Mouse (Mus musculus) left cerebral cortex, postnatal 4 days (tissue): Measurements from ENCODE around the gene 4930524J08Rik. TPM values are rescaled to one million over a fixed set of nuclear protein-coding genes. Genes with fewer than 3 reads are reported as not detected.

Experiments used
- DNase-seq: peaks from one replicate; pipeline ENCODE4 v3.0.0-alpha.2; 2022
- intact Hi-C: fragments of 180-260 bp; cut with DNase I; formaldehyde crosslinking; loops from one replicate; pipeline ENCODE4 v1.15.1; 2025
- total RNA-seq, 2 experiments: library from RNA; stranded (reverse); gene quantifications; 2 replicates each; pipeline ENCODE4 v1.2.3; 2021

The 4930524J08Rik gene
- 1 to 10 TPM; 3.0 to 4.3 TPM for total RNA-seq

GRCm38 (mm10) chr5:99978699-99979442 is at the start of gene 4930524J08Rik, which contains the start of gene Hnrnpd:
Gene 4930524J08Rik (plus strand): TSS chr5:99979061.
Gene Hnrnpd (minus strand): TSS chr5:99978938.
- DNase-seq = peak; percentile 98
- intact Hi-C loops = loop anchor here (5.0 kb wide), 1 partner anchor 58 kb away; the partner anchor contains the start of genes Enoph1 and Hnrnpdl

DNA sequence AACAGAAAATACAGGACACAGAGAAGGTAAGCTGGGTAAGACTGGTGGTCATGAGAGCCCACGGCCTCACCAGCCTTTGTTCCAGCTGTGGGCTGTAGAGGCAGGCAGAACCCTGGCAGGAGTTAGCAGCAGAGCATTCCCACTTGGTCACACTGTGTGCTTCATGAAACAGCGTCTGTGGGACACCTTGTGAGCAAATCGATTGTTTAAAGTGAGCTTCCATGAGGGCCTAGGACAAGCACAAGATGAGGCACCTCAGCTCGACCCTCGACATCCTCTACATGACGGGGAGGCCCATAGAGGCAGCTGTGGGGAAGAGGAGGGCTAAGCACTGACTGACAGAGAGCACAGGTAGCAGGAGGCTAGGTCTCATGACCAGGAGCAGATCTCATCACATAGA is 47.0 kb upstream of the 4930524J08Rik start:
- intact Hi-C loops = no loop called here
- no peak for DNase-seq

DNA sequence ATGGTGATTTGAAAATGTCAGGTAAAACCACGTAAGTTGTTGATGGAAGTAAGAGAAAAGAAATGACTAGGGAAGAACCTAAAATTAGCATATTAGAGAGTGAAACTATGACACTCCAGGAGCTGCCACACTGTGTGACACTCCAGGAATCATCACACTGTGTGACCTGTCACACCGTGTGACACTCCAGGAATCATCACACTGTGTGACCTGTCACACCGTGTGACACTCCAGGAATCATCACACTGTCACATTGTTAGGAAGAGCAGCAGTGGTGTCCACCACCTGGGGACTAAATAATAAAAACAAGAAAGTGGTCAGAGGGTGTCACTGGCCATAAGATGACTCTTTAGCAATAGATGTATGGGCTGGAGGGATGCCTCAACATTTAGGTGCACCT is 39.4 kb upstream of the 4930524J08Rik start:
- intact Hi-C loops = no loop called here
- no peak for DNase-seq

- intact Hi-C loops = no loop called here
- DNase-seq = no peak
Measured at GRCm38 (mm10) chr5:99941273-99941672, 37.6 kb upstream of the 4930524J08Rik start.

DNA sequence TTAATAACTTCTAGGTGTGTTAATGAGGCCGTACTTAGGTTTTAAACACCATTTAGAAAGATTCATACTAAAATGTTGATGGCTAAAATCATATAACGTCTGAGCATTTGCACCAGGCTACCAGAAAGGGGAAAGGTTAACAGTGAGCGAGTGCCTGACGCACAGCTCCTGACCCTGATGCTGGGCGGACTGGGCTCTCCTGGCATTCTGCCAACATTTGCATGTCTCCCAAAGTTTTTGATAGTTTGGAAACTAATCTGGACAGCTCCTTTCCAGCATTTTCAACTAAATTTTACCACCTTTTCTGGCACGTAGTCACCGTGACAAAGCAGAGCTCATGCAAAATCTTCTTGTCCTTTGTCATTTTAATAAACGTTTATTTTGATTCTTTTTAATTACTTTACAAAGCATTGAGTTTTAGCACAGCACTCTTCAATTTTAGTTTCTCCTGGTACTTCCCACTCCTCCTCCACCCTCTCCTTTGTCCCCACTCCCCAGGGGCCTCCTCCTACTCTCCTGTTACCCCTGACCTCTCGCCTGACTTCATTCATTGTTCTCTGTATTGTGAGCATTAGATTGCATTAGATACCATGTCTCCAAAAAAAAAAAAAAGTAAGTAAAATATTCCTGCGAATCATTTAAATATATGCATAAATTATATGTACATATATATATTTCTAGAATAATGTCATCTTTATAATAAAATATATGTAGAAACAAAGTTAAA is 36.9 kb upstream of the 4930524J08Rik start:
- intact Hi-C loops = no loop called here
- no peak for DNase-seq

DNA sequence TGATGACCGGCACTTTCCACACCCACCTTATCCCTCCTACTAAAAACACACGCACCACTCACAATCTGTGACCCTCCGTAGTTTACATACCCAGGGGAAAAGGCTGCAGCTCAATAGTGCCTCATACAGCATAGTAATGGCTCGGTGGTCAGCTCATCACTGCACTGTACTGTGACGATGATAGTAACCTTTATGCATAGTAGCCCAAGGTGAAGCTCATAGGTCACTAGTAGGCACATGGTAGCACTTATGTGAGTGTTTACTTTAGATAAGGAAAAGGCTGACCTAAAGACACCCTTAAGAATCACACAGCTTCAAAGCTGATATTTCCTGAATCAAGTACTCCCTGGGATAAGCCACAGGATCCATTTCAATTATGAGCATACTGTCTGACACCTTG is 26.3 kb upstream of the 4930524J08Rik start:
- intact Hi-C loops = no loop called here
- no peak for DNase-seq

DNA sequence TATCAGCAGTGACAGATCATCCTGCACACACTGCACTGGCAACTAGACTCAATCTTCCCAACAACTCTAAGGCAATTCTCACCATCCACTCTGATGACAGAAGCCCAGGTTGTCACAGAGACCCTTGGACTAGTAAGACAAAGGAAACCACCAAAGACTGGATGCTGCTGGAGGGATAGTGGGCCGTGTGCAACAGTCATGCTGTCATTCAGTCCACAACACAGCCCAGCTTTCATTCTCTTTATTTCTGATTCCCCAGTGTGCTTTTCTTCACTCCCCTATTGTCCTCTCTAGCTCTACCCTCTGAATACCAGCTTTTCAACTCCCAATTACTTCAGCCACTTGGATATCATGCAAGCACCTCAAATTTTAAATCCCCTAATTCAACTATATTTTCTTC is 25.0 kb upstream of the 4930524J08Rik start:
- intact Hi-C loops = no loop called here
- no peak for DNase-seq

GRCm38 (mm10) chr5:99958666-99959065 is 20.2 kb upstream of the 4930524J08Rik start:
- no peak for DNase-seq
- intact Hi-C loops = no loop called here

DNA sequence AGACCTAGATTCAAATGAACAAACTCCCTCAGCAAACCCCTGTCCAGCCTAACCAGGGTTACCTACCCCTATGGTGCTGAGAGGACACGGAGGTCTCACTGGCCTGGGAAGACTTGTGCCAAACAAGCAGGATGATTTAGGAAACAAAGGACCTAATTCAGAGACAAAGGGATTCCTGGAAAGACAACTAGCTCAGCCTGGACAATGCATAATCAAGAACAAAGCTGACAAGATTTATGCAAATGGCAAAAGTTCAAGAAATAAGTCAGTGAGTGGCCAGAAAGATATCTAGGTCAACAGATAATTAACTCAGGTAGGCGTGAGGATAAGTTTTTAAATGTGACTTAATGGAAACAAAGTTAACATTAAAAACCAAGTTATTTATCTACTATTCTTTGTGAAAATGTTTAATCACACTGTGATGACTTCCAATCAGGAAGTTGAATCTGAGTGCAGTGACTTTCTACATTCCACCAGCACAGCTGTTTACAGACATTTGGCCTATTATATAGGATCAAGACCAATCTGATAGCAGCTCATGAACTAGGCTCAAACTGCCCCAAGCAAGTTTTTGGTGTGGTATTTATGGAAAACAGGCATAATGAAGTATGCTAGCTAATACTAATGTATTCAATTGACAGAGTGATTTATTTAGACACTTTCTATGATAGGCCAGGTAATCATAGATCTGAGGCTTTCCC is 19.5 kb upstream of the 4930524J08Rik start:
- DNase-seq = no peak
- intact Hi-C loops = no loop called here

- intact Hi-C loops = no loop called here
- no peak for DNase-seq
Measured at GRCm38 (mm10) chr5:99959960-99960359, 18.9 kb upstream of the 4930524J08Rik start.

- intact Hi-C loops = no loop called here
- DNase-seq = no peak
Measured at GRCm38 (mm10) chr5:99973941-99974340, 4.9 kb upstream of the 4930524J08Rik start.

DNA sequence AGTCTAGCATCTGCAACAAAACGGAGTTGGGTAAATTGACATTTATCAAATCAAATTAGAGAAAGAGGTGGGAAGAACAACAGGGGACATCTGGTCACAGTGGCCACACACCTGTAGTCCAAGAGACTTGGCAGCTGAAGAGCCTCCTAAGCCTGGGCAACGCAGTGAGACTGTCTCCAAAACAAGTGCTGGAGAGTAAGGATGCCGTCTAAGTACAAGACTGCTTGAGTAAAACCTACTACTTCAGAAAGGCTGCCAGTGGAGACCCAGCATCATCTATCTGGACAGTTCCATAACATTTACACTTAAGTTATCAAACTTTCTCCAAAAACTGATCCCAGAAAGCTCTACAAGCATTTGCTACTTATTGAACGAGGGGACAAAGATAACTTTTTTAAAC is 3.8 kb upstream of the 4930524J08Rik start:
- intact Hi-C loops = loop anchor here (5.0 kb wide), 1 partner anchor 62 kb away; the partner anchor contains the start of genes Enoph1 and Hnrnpdl
- DNase-seq = no peak

DNA sequence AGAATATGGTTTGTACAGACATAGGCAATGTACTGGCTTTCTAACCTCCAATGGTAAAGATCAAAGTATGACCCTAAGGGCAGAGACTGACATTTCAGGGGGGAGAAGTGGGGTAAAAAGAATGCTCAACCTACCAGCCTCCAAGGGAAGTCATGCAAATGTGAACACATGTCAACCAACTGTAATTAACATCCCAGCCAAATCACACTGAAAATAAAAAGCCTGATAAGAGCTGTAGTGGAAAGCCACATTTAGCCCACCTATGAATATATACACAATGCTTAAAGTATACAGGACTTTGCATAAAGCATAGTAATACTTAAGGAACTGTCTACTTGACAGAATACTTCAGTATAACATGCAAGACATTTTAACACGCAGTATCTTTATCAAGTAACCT is 3.1 kb upstream of the 4930524J08Rik start:
- no peak for DNase-seq
- intact Hi-C loops = loop anchor here (5.0 kb wide), 1 partner anchor 62 kb away; the partner anchor contains the start of genes Enoph1 and Hnrnpdl

GRCm38 (mm10) chr5:99976334-99976955 is 2.4 kb upstream of the 4930524J08Rik start:
- DNase-seq = no peak
- intact Hi-C loops = loop anchor here (5.0 kb wide), 1 partner anchor 61 kb away; the partner anchor contains the start of genes Enoph1 and Hnrnpdl

DNA sequence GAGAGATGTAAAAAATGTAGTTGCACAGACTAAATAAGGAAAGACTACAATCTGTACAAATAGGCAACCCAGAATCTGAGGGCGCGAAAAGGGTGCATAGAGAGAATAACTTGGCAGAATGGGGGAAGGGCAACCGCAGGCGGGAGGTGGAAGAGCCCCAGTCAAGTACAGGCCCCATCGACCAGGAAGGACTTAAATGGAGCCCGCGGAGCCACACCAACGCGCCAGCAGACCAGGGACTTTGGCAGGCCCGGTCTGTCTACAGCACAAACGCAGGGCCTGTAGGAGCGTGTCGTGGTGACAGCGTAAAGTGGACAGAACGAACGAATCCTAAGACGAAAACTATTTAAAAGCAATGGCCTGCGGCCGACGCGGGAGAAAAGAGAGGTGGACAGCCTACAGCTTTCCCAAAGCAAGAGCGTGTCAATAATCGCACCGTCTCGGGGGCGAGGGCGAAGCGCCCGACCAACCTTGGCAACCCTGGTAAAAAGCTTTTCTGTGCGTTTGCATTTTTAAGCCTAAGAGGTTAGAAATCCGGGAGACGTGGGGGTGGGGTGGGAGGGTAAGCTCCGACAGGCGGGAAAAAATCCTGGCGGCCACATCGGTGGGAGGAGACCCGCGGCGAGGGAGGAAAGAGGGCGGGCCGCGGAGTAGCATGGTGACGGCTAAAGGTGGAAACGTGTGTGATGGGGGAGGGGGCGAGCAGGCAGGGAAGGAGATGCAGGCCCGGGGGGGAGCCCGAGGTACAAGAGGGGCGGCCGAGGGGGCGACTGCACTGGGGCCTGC is 1.2 kb upstream of the 4930524J08Rik start:
- DNase-seq = peak; percentile 89
- intact Hi-C loops = loop anchor here (5.0 kb wide), 1 partner anchor 60 kb away; the partner anchor contains the start of genes Enoph1 and Hnrnpdl

DNA sequence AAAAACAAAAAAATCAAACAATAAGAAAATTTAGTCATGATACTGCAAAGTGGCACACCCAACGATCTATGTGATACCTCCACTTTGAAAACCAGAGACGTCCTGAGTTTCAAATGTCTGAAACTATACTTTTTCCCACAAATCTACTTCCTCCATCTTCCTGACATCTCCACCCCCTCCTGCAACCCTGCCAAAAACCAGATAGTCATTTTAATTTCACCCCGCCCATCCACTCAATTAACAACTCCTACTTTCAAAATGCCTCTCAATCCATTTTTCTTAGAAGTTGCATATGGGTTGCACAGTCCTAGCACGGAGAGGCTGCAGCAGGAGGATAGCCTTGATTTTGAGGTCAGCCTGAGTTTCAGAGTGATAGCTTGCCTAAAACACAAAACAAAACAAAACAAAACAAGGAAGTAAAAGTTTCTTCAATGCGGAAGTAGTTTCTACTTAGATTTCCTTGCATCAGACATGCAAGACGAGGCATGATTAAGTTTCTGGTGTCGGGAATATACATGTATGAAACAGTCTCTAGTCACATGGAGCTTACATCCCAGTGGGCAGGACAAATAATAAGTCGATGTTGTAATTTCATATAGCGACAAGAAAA is 4.7 kb downstream of the 4930524J08Rik start:
- intact Hi-C loops = no loop called here
- DNase-seq = no peak

DNA sequence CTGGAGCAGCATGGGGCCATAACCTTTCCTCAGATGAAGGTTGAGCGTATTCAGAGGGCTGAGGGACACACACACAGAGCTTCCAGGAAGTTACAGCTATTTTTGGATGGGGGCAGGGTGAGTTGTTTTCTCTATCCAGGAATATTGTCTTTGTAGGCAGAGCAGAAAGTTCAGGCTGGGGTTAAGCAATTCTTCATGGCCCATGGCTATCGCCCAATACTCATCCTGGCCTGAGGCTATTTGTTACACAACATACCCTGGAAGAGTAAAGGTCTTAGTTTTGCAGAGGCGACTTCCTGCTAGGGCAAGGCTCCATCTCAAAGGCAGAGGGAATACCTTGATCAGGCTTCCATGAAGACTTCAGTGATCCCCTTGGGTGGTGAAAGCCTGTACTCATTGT is 15.3 kb downstream of the 4930524J08Rik start:
- intact Hi-C loops = no loop called here
- no peak for DNase-seq

DNA sequence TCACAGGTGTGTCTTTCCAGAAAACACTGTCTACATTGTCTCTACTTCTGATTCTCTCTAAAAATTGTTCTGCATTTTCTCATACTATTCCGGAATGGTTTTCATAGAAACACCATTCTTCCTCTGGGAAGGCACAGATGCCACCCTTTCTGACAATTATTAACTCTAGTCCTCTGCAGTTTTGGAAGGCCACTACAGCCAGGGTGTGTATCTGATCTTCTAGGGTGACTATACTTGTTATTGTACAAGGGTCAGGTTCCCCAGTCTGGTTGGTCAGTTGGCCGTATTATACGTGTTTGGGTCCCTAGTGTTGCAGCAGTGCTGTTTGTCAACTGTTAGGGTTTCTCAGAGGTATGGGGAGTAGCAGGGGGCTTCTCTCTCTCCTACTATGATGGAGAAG is 15.8 kb downstream of the 4930524J08Rik start:
- DNase-seq = no peak
- intact Hi-C loops = no loop called here

DNA sequence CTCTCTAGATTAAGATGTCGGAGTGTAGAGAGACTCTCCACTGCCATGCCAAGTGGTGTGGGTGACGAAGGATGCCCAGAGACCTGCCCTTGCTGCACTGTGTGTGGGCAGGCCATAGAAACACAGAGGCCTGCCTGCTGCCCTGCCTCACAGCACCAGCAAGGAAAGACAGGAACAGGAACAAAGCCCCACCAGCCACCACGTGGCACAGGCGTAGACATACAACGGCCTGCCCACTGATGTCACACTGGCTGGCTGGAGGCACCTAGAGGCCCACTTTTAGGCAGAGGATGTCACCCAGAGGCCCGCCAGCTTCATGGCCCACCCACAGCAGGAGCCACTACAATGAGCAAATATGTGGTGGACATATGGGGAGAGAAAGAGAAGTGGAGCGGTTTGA is 21.2 kb downstream of the 4930524J08Rik start:
- intact Hi-C loops = no loop called here

More for the DNA sequence above, 21.2 kb downstream of the 4930524J08Rik start:
- DNase-seq = no peak
